Mouse (Mus musculus) heart, postnatal 0 days (tissue): ENCODE data around the gene Tmem135.

Experiments used
- CTCF ChIP-seq: IDR thresholded peaks from 2 replicates; pipeline ENCODE4 v1.5.1; 2016; ENCODE audit warnings: antibody characterized with exemption, control low read depth, low read depth
- EP300 ChIP-seq: IDR thresholded peaks from 2 replicates; pipeline ENCODE4 v1.6.1; 2016; ENCODE audit warnings: antibody characterized with exemption, low read depth

- TF ChIP-seq CTCF (no peak), EP300 (no peak)
Observed at GRCm38 (mm10) chr7:89260966-89261365, 143.1 kb downstream of the Tmem135 start.
